Mouse (Mus musculus): ENCODE data around the gene Dhdds.

The Dhdds gene

GRCm38 (mm10) chr4:133942679-133943078, 58.0 kb downstream of the Dhdds start:
- no peak for DNase-seq

GRCm38 (mm10) chr4:133941576-133941975, 59.1 kb downstream of the Dhdds start:
- DNase-seq, result no peak

GRCm38 (mm10) chr4:133940386-133941260, 60.1 kb downstream of the Dhdds start:
- DNase-seq, result no peak

DNA sequence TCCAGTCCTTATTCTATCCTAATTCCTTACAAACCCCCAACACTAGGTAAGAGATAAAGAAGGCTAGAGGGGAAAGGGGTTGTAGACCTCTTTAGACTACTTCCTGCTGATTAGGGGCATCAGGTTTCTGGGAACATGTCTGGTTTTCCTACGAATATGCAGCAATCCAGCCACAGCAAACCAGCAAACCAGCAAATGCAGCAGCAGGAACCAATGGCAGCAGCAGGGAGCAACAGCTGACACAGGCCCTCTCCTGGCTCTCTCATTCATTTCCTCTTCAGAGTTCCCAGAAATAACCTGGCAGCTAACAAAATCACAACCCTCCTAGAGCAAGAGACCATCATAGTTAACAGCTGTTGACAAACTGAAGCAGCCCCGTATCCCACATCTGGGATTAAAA, 62.6 kb downstream of the Dhdds start:
- no peak for DNase-seq

GRCm38 (mm10) chr4:133931785-133932184, 68.9 kb downstream of the Dhdds start:
- DNase-seq, result no peak

DNA sequence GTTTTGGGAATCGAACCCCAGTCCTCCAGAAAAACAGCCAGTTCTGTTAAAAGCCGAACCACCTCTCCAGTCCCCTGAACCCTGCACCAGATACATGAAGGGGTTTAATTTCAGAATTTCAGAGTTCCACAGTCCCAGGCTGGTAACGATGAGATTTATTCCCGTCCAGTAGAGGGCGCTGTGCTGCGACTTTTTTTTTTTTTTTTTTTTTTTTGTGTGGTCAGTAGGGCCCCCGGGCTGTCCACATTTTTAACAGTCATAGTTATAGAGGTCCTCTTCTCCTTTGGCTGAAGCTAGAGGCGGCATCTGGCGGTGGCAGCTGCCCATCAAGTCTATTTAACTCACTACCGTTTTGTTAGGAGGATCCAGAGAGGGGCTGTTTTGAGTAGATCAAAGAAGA, 69.4 kb downstream of the Dhdds start:
- no peak for DNase-seq

- no peak for DNase-seq
Measured at GRCm38 (mm10) chr4:133929278-133929670, 71.4 kb downstream of the Dhdds start.

DNA sequence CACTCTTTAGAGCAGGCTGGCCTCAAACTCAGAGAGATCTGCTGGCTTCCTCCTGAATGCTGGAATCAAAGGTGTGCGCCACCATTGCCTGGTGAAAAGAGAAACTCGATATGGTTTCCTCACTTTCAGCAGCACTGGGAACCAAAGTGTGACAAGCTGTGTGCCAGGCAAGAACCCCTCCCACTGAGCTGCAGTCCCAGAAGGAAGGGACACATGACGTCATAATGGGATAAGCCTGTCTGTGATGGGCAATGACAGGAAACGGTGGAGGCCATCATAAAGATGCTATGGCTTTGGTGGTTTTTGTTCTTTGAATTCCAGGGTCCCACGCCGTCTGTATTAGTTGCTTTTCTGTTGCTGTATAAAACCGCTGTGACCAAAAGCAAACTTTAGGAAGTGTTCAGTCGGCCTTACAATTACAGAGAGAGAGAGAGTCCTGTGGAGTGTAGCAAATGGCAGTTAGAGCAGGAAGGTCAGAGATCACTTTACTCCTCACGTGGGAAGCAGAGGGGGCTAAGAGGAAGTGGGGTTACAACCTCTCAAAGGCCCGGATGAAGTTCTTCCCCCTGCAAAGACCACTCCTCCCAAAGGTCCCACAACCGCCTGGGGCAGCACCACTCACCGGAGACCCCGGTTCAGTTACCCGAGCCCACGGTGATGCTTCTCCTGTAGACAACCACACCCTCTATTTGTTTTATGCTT, 72.0 kb downstream of the Dhdds start:
- no peak for DNase-seq

GRCm38 (mm10) chr4:133925204-133925603, 75.5 kb downstream of the Dhdds start:
- DNase-seq, result no peak

- no peak for DNase-seq
Measured at GRCm38 (mm10) chr4:133923743-133924142, 77.0 kb downstream of the Dhdds start.
